ENCODE assay signal across 30 mouse cellular contexts in genomic region chr14:34373581-34373980, GRCm38 (mm10). TPM values are rescaled to one million over a fixed set of nuclear protein-coding genes. Genes with fewer than 3 reads are reported as not detected.
DNase-seq lines count a peak whose midpoint lies in the region; ATAC-seq and TF ChIP-seq lines count a peak whose summit lies in the region.
"Had no signal": no experiment of that assay in that cellular context is flagged by ENCODE, and none has a peak within 500 bp of the region (broad histone marks: within the 10 kb centered on the region; RNA-seq: fewer than 3 reads in every experiment).

No protein-coding gene starts in this region.

- no peak for DNase-seq in gastrocnemius, adult 2 months
- DNase-seq in gastrocnemius, postnatal 4 days (ENCODE audit: low spot score in 2 of 2), result no peak
- no peak for DNase-seq in neural tube, embryonic 11.5 days (ENCODE audit: low spot score)
- DNase-seq in neural tube, embryonic 10.5 days (ENCODE audit: extremely low spot score, low spot score), result no peak
- DNase-seq in urinary bladder, postnatal 14 days (ENCODE audit: low spot score), result no peak
- no peak for DNase-seq in left cerebral cortex, adult 2 months (ENCODE audit: extremely low spot score in 1 of 2, low spot score in 2 of 2)
- DNase-seq in right cerebral cortex, adult 2 months (ENCODE audit: low spot score in 2 of 2), result no peak
- DNase-seq: adrenal gland, postnatal 36 days; cerebellum, adult 11 months; cerebellum, postnatal 14 days; gastrocnemius, postnatal 10 days; heart, postnatal 36 days; kidney, adult 8-10 months; kidney, postnatal 14 days; liver, postnatal 0 days; right cerebral cortex, postnatal 14 days; spleen, adult 18-20 months had no signal

- H3K4me2 ChIP-seq in neural tube, embryonic 11.5 days (ENCODE audit: low read depth), result peak overlapping the region; percentile 25
- peak overlapping the region; percentile 18 for H3K4me2 ChIP-seq in myocyte (ENCODE audit: low read depth)
- H3K4me2 ChIP-seq: embryonic facial prominence, embryonic 13.5 days; forebrain, embryonic 13.5 days; heart, embryonic 15.5 days; limb, embryonic 12.5 days; liver, embryonic 11.5 days had no signal

- H3K27me3 ChIP-seq in neural tube, embryonic 11.5 days (ENCODE audit: control insufficient read depth, insufficient read depth, low read length), result no peaks in the 10 kb centered on the region
- H3K27me3 ChIP-seq in myocyte (ENCODE audit: control insufficient read depth, insufficient read depth, insufficient read length), result no peaks in the 10 kb centered on the region
- H3K27me3 ChIP-seq: embryonic facial prominence, embryonic 13.5 days; forebrain, embryonic 13.5 days; heart, embryonic 15.5 days; limb, embryonic 12.5 days had no signal

- no peaks in the 10 kb centered on the region for H3K36me3 ChIP-seq in neural tube, embryonic 11.5 days (ENCODE audit: control insufficient read depth, insufficient read depth, low read length)
- no peaks in the 10 kb centered on the region for H3K36me3 ChIP-seq in myocyte (ENCODE audit: control insufficient read depth, insufficient read depth)
- H3K36me3 ChIP-seq: embryonic facial prominence, embryonic 13.5 days; heart, embryonic 15.5 days; limb, embryonic 12.5 days had no signal

- H3K4me3 ChIP-seq in gastrocnemius, adult 2 months, result peak overlapping the region; percentile 70
- peak overlapping the region; percentile 10; the same call in 1 of the 2 replicates for H3K4me3 ChIP-seq in neural tube, embryonic 11.5 days (ENCODE audit: low read depth, low read length)
- H3K4me3 ChIP-seq in myocyte, result no peak overlapping the region
- H3K4me3 ChIP-seq in left cerebral cortex, adult 2 months, result no peak overlapping the region
- H3K4me3 ChIP-seq: embryonic facial prominence, embryonic 13.5 days; erythroblast, embryonic 14.5 days; forebrain, embryonic 13.5 days; heart, embryonic 15.5 days; limb, embryonic 12.5 days had no signal

- H3K4me1 ChIP-seq in neural tube, embryonic 11.5 days (ENCODE audit: control insufficient read depth, insufficient read depth, low read length), result peaks cover 7% of the 10 kb centered on the region

- intact Hi-C loops in gastrocnemius, adult 2 months (cut with DNase I), result loop anchor here (2.0 kb wide), 1 partner anchor 197 kb away; no protein-coding TSS in a partner anchor
- intact Hi-C loops in left cerebral cortex, adult 2 months (cut with DNase I), result no loop called here

- H3K79me2 ChIP-seq in myocyte (ENCODE audit: control insufficient read depth, insufficient read depth), result no peaks in the 10 kb centered on the region

- peak overlapping the region; percentile 28 for H3K9ac ChIP-seq in neural tube, embryonic 11.5 days (ENCODE audit: low read length)
- H3K9ac ChIP-seq: embryonic facial prominence, embryonic 13.5 days; forebrain, embryonic 13.5 days; heart, embryonic 15.5 days; limb, embryonic 12.5 days; liver, postnatal 0 days had no signal

- H3K9me3 ChIP-seq in neural tube, embryonic 11.5 days (ENCODE audit: control insufficient read depth, low read length), result no peaks in the 10 kb centered on the region
- H3K9me3 ChIP-seq: embryonic facial prominence, embryonic 13.5 days; forebrain, embryonic 13.5 days; heart, embryonic 15.5 days; limb, embryonic 12.5 days had no signal

- H3ac ChIP-seq in myocyte (ENCODE audit: control insufficient read depth, insufficient read length), result no peak overlapping the region

- H3K27ac ChIP-seq in gastrocnemius, adult 2 months, result peak overlapping the region; percentile 84
- H3K27ac ChIP-seq in neural tube, embryonic 11.5 days (ENCODE audit: low read depth, low read length), result no peak overlapping the region
- H3K27ac ChIP-seq in left cerebral cortex, adult 2 months, result no peak overlapping the region
- H3K27ac ChIP-seq: embryonic facial prominence, embryonic 13.5 days; forebrain, embryonic 13.5 days; heart, embryonic 15.5 days; limb, embryonic 12.5 days; macrophage had no signal

- 86% methylated on average over 6 of the region's 6 CpGs for WGBS in neural tube, embryonic 11.5 days

- ATAC-seq in neural tube, embryonic 11.5 days (ENCODE audit: insufficient read depth, low FRiP score, low TSS enrichment), result no peak
- ATAC-seq: forebrain, embryonic 13.5 days; liver, postnatal 0 days; lung, postnatal 0 days had no signal

- TF ChIP-seq CTCF in gastrocnemius, adult 2 months (IDR thresholded peaks at IDR 0.05), result no peak
- TF ChIP-seq CTCF in left cerebral cortex, adult 2 months (IDR thresholded peaks at IDR 0.05), result no peak

- no peak for TF ChIP-seq POLR2A in myocyte (IDR thresholded peaks at IDR 0.05; ENCODE audit: insufficient read length, low read depth)

TF ChIP-seq in myocyte, 11 proteins besides CTCF, POLR2A, EP300 and RAD21:
- no peak for TF ChIP-seq CEBPB (IDR thresholded peaks at IDR 0.05; ENCODE audit: insufficient read depth, poor library complexity, severe bottlenecking)
- peak in 1 of 3 experiments; percentile 63 for TF ChIP-seq MYOD1 (IDR thresholded peaks at IDR 0.05; ENCODE audit: control insufficient read depth in 1 of 3, insufficient read length in 2 of 3, low read depth in 2 of 3)
- peak in 1 of 3 experiments; percentile 47 for TF ChIP-seq MYOG (IDR thresholded peaks at IDR 0.05; ENCODE audit: control insufficient read depth in 1 of 3, insufficient read depth in 1 of 3, insufficient read length in 2 of 3, low read depth in 2 of 3)
TF ChIP-seq in myocyte: peak in this region for 2.

RNA-seq across cellular contexts. Expression of gene Sncg, which starts 1.0 kb away (rescaled TPM):
- 1 to 10 TPM; 4.0 to 4.8 TPM for total RNA-seq in gastrocnemius, adult 2 months (2021)
- total RNA-seq in gastrocnemius, postnatal 4 days (2021), result 10 to 100 TPM in 1 of 2 experiments, 1 to 10 TPM in 1; 7.9 to 18.7 TPM
- polyA plus RNA-seq in neural tube, embryonic 11.5 days (2014; fragmentation: Nextera tagmentation; extraction: Ambion mirVana), result 269 and 295 TPM in 2 replicates
- polyA plus RNA-seq in myocyte (2012; fragmentation: generic; extraction: Trizol), result 1.3 TPM
- 1 to 10 TPM; 3.0 to 3.9 TPM for total RNA-seq in left cerebral cortex, adult 2 months (2021)
- polyA plus RNA-seq: erythroblast, embryonic 14.5 days; macrophage had no signal

RNA-seq across cellular contexts. Expression of gene Mmrn2, which starts 1.7 kb away (rescaled TPM):
- 10 to 100 TPM; 10.3 to 12.4 TPM for total RNA-seq in gastrocnemius, adult 2 months (2021)
- 10 to 100 TPM; 17.4 to 17.5 TPM for total RNA-seq in gastrocnemius, postnatal 4 days (2021)
- polyA plus RNA-seq in neural tube, embryonic 11.5 days (2014; fragmentation: Nextera tagmentation; extraction: Ambion mirVana), result 7.3 and 8.3 TPM in 2 replicates
- polyA plus RNA-seq in myocyte (2012; fragmentation: generic; extraction: Trizol), result 0.02 TPM
- 1 to 10 TPM; 4.4 to 5.8 TPM for total RNA-seq in left cerebral cortex, adult 2 months (2021)
- polyA plus RNA-seq: erythroblast, embryonic 14.5 days; macrophage had no signal

RNA-seq across cellular contexts. Expression of gene Fam25c, which starts 18.3 kb away (rescaled TPM):
- total RNA-seq in gastrocnemius, adult 2 months (2021), result not detected
- not detected for total RNA-seq in gastrocnemius, postnatal 4 days (2021)
- not detected in 2 replicates for polyA plus RNA-seq in neural tube, embryonic 11.5 days (2014; fragmentation: Nextera tagmentation; extraction: Ambion mirVana)
- not detected for polyA plus RNA-seq in myocyte (2012; fragmentation: generic; extraction: Trizol)
- not detected for total RNA-seq in left cerebral cortex, adult 2 months (2021)
- total RNA-seq: adrenal gland, postnatal 36 days; gastrocnemius, postnatal 10 days; heart, postnatal 36 days; layer of hippocampus, adult 18-20 months; layer of hippocampus, postnatal 14 days; midbrain, postnatal 0 days had no signal
- polyA plus RNA-seq: erythroblast, embryonic 14.5 days; forebrain, embryonic 13.5 days; heart, embryonic 15.5 days; intestine, embryonic 14.5 days; limb, embryonic 12.5 days; macrophage; midbrain, postnatal 0 days had no signal

Comparison
In these comparisons a context has a peak if more than half of its experiments do, and no peak if none do; other contexts are left out.
1. H3K4me3 ChIP-seq: peak in gastrocnemius, adult 2 months (single experiment) and neural tube, embryonic 11.5 days (single experiment); none in myocyte (single experiment) and left cerebral cortex, adult 2 months (single experiment).